Comparison of ENCODE assay signal across 15 mouse cellular contexts in genomic region chr3:106817676-106818075, GRCm38 (mm10). TPM values are rescaled to one million over a fixed set of nuclear protein-coding genes. Genes with fewer than 3 reads are reported as not detected.
"Had no signal": no experiment of that assay in that cellular context is flagged by ENCODE, and none has a peak within 500 bp of the region (broad histone marks: within the 10 kb centered on the region; RNA-seq: fewer than 3 reads in every experiment).

No protein-coding gene starts in this region.

- ATAC-seq: liver, postnatal 0 days; lung, postnatal 0 days; midbrain, embryonic 13.5 days; midbrain, embryonic 15.5 days had no signal

- DNase-seq: liver, postnatal 0 days; lung, adult 2 months; lung, postnatal 14 days; lung, postnatal 36 days; right cerebral cortex, postnatal 14 days; thymus, adult 2 months; thymus, postnatal 25 days; thymus, postnatal 4 days had no signal

RNA-seq across cellular contexts. Expression of gene Olfr266, which starts 8.4 kb away (rescaled TPM):
- total RNA-seq: megakaryocyte progenitor cell, adult 5-6 weeks; midbrain, postnatal 0 days; monocyte, adult 5-6 weeks; neutrophil, adult 5-6 weeks had no signal
